Mouse (Mus musculus) forebrain, embryonic 16.5 days (tissue): ENCODE measurements around the gene Lrba. TPM values are rescaled to one million over a fixed set of nuclear protein-coding genes. Genes with fewer than 3 reads are reported as not detected.
A peak's percentile ranks its signal among the peaks of the same experiment; 100 is the strongest.

Source experiments
- ATAC-seq: fragments of 200-750 bp; cut with Nextera tagmentation; 2 replicates; pipeline ENCODE4 v1.8.0; 2017; ENCODE audit warnings: mild to moderate bottlenecking, moderate library complexity
- H3K27ac ChIP-seq: fragments of 300-500 bp; sonication (generic); 2 replicates; pipeline ENCODE4 v1.5.1; 2014; ENCODE audit warnings: low read length, control low read depth
- H3K27me3 ChIP-seq: fragments of 300-500 bp; sonication (generic); replicated peaks from 2 replicates; pipeline ENCODE4 v1.6.1; 2014; ENCODE audit warnings: low read length; ENCODE audit not compliant: control insufficient read depth, insufficient read depth
- H3K36me3 ChIP-seq: fragments of 300-500 bp; sonication (generic); 2 replicates; pipeline ENCODE4 v1.6.1; 2014; ENCODE audit not compliant: control insufficient read depth, insufficient read depth
- H3K4me1 ChIP-seq: fragments of 300-500 bp; sonication (generic); replicated peaks from 2 replicates; pipeline ENCODE4 v1.6.1; 2014; ENCODE audit warnings: low read length; ENCODE audit not compliant: control insufficient read depth, insufficient read depth
- H3K4me2 ChIP-seq: fragments of 300-500 bp; sonication (generic); 2 replicates; pipeline ENCODE4 v1.6.1; 2014; ENCODE audit warnings: mild to moderate bottlenecking, low read length, control low read depth
- H3K4me3 ChIP-seq: fragments of 300-500 bp; sonication (generic); replicated peaks from 2 replicates; pipeline ENCODE4 v1.5.1; 2014; ENCODE audit warnings: mild to moderate bottlenecking, low read length, control low read depth
- H3K9ac ChIP-seq: fragments of 300-500 bp; sonication (generic); replicated peaks from 2 replicates; pipeline ENCODE4 v1.6.1; 2014; ENCODE audit warnings: low read depth, low read length, control low read depth
- H3K9me3 ChIP-seq: fragments of 300-500 bp; sonication (generic); 2 replicates; pipeline ENCODE4 v1.6.1; 2016; ENCODE audit warnings: low read length; ENCODE audit not compliant: control insufficient read depth
- WGBS: fragments of 180-500 bp; shearing (Covaris S2); extraction: QIAGEN DNeasy Blood & Tissue Kit; methylation state at CpG from one replicate; pipeline ENCODE4 v1.1.7; 2014; 5-methylcytosine and 5-hydroxymethylcytosine counted together
- polyA plus RNA-seq: library from polyadenylated mRNA; unstranded; fragments of >200 nt; fragmentation: Nextera tagmentation; extraction: Ambion mirVana; gene quantifications from 2 replicates; pipeline ENCODE4 v1.2.1, GENCODE M21; 2015

Lrba gene
- polyA plus RNA-seq, 1 experiment from 2014 or later: 2.3 TPM

DNA sequence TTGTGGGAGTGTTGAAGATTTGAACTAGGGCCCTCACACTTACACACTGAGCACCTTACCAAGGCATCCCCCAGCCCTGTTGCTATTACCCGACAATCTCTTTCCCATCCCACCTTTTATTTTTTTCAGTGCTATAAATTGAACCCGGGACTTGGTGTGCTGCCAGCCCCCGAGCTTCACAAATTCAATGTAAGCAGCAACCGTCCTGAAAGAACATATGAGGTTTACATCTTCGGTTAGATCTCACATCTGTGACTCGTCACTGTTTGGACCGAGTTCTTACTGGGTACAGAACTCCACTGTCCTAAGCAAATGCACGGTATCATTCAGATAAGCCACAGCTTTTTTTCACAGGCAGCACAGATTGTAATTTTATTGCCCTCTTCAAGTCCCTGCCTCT is 607.6 kb downstream of the Lrba start:
- H3K27ac ChIP-seq: peak overlapping the region; percentile 76
- 19% methylated on average over 8 of the region's 8 CpGs for WGBS
- H3K27me3 ChIP-seq: no peaks in the 10 kb centered on the region
- no peak overlapping the region for H3K9ac ChIP-seq
- H3K36me3 ChIP-seq: no peaks in the 10 kb centered on the region; the same call in none of the 2 replicates
- no peak overlapping the region for H3K4me3 ChIP-seq
- ATAC-seq: peak; percentile 21; the same call in 1 of the 2 replicates
- no peaks in the 10 kb centered on the region for H3K9me3 ChIP-seq
- H3K4me1 ChIP-seq: peaks cover 33% of the 10 kb centered on the region
- peak overlapping the region; percentile 8 for H3K4me2 ChIP-seq

Other genes starting within 250 kb of the Lrba start
- gene Prss48, start 222.2 kb upstream of the Lrba start, polyA plus RNA-seq: not detected in 2 replicates
- gene Rps3a1, start 82.0 kb upstream of the Lrba start, polyA plus RNA-seq: 654 and 744 TPM in 2 replicates